Mouse (Mus musculus): ENCODE results near the gene Rdh16f2. TPM values are rescaled to one million over a fixed set of nuclear protein-coding genes. Genes with fewer than 3 reads are reported as not detected.
"Not testable (repeated sequence)": the region's sequence is repeated elsewhere in the genome, so short reads cannot be mapped to it uniquely, and the experiment has no call there.

Rdh16f2 gene
- 0.10 TPM in 1 of 2 replicates, not detected in the other for polyA plus RNA-seq (2015; fragmentation: Nextera tagmentation; extraction: Ambion mirVana)

GRCm38 (mm10) chr10:127866232-127866631, at the start of gene Rdh16f2:
Gene Rdh16f2 (plus strand): TSS chr10:127866474.
- H3K4me1 ChIP-seq (ENCODE audit: control insufficient read depth, insufficient read depth, low read length) = no peaks in the 10 kb centered on the region
- no peaks in the 10 kb centered on the region for H3K27me3 ChIP-seq (ENCODE audit: control insufficient read depth, insufficient read depth, low read length)
- no peaks in the 10 kb centered on the region for H3K9me3 ChIP-seq (replicated peaks; ENCODE audit: control insufficient read depth, low read length)
- ATAC-seq (ENCODE audit: insufficient read depth, low FRiP score) = no peak
- no peak within 1 kb of the TSS for H3K4me3 ChIP-seq (replicated peaks; ENCODE audit: low read length)
- H3K27ac ChIP-seq (ENCODE audit: low read length) = no peak within 1 kb of the TSS
- no peak within 1 kb of the TSS for H3K4me2 ChIP-seq (ENCODE audit: low read depth, low read length)
- no peaks in the 10 kb centered on the region for H3K36me3 ChIP-seq (ENCODE audit: control insufficient read depth, insufficient read depth, low read length)
- H3K9ac ChIP-seq (ENCODE audit: low read length) = no peak within 1 kb of the TSS
- 83% methylated on average over 3 of the region's 3 CpGs for WGBS

- H3K4me2 ChIP-seq (ENCODE audit: low read depth, low read length); H3K4me3 ChIP-seq (replicated peaks; ENCODE audit: low read length); H3K27me3 ChIP-seq (ENCODE audit: control insufficient read depth, insufficient read depth, low read length); ATAC-seq (ENCODE audit: insufficient read depth, low FRiP score); H3K4me1 ChIP-seq (ENCODE audit: control insufficient read depth, insufficient read depth, low read length); H3K9me3 ChIP-seq (replicated peaks; ENCODE audit: control insufficient read depth, low read length); H3K27ac ChIP-seq (ENCODE audit: low read length); H3K36me3 ChIP-seq (ENCODE audit: control insufficient read depth, insufficient read depth, low read length); H3K9ac ChIP-seq (ENCODE audit: low read length): not testable (repeated sequence)
- 59% methylated on average over 4 of the region's 4 CpGs for WGBS
Measured at GRCm38 (mm10) chr10:127817268-127817910, 48.9 kb upstream of the Rdh16f2 start.

DNA sequence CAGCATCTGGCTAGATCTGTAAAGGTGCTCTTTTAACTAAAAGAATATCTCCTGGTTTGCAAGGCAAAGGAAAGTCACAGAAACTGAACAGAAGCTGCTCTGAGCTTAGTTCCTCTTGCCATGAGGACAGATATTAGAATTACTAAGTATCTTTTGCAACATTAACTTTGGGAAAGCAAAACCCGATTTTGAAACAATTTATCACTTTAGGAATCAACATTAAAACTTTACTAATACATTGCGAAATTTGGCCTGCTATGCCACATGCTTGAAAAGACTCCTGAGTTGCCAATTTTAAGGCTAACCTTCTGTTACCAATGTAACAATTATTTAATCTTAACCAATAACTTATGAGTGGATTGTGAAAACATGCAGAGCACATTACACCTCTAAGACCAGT, 44.5 kb upstream of the Rdh16f2 start:
- H3K9ac ChIP-seq (ENCODE audit: low read length); H3K27ac ChIP-seq (ENCODE audit: low read length); H3K9me3 ChIP-seq (replicated peaks; ENCODE audit: control insufficient read depth, low read length); H3K27me3 ChIP-seq (ENCODE audit: control insufficient read depth, insufficient read depth, low read length); H3K36me3 ChIP-seq (ENCODE audit: control insufficient read depth, insufficient read depth, low read length); ATAC-seq (ENCODE audit: insufficient read depth, low FRiP score); H3K4me2 ChIP-seq (ENCODE audit: low read depth, low read length); H3K4me3 ChIP-seq (replicated peaks; ENCODE audit: low read length); H3K4me1 ChIP-seq (ENCODE audit: control insufficient read depth, insufficient read depth, low read length): not testable (repeated sequence)
- WGBS = 84% methylated on average over 2 of the region's 2 CpGs

- Histone ChIP-seq H3K36me3 (ENCODE audit: control insufficient read depth, insufficient read depth, low read length) (no peaks in the 10 kb centered on the region), H3K27me3 (ENCODE audit: control insufficient read depth, insufficient read depth, low read length) (no peaks in the 10 kb centered on the region), H3K9me3 (replicated peaks; ENCODE audit: control insufficient read depth, low read length) (no peaks in the 10 kb centered on the region), H3K9ac (ENCODE audit: low read length) (no peak overlapping the region), H3K4me2 (ENCODE audit: low read depth, low read length) (no peak overlapping the region), H3K4me1 (ENCODE audit: control insufficient read depth, insufficient read depth, low read length) (no peaks in the 10 kb centered on the region), H3K4me3 (replicated peaks; ENCODE audit: low read length) (no peak overlapping the region), H3K27ac (ENCODE audit: low read length) (no peak overlapping the region)
- no peak for ATAC-seq (ENCODE audit: insufficient read depth, low FRiP score)
- 86% methylated on average over 6 of the region's 6 CpGs for WGBS
Measured at GRCm38 (mm10) chr10:127825386-127825785, 40.9 kb upstream of the Rdh16f2 start.

- Histone ChIP-seq H3K4me3 (replicated peaks; ENCODE audit: low read length) (no peak overlapping the region), H3K27me3 (ENCODE audit: control insufficient read depth, insufficient read depth, low read length) (no peaks in the 10 kb centered on the region), H3K27ac (ENCODE audit: low read length) (no peak overlapping the region), H3K9me3 (replicated peaks; ENCODE audit: control insufficient read depth, low read length) (no peaks in the 10 kb centered on the region), H3K36me3 (ENCODE audit: control insufficient read depth, insufficient read depth, low read length) (no peaks in the 10 kb centered on the region), H3K4me1 (ENCODE audit: control insufficient read depth, insufficient read depth, low read length) (no peaks in the 10 kb centered on the region), H3K4me2 (ENCODE audit: low read depth, low read length) (no peak overlapping the region), H3K9ac (ENCODE audit: low read length) (no peak overlapping the region)
- 70% methylated on average over 3 of the region's 3 CpGs for WGBS
- ATAC-seq (ENCODE audit: insufficient read depth, low FRiP score) = no peak
Measured at GRCm38 (mm10) chr10:127829121-127829520, 37.2 kb upstream of the Rdh16f2 start.

GRCm38 (mm10) chr10:127834186-127834585, 32.1 kb upstream of the Rdh16f2 start:
- not testable (repeated sequence) for H3K4me2 ChIP-seq (ENCODE audit: low read depth, low read length); H3K4me3 ChIP-seq (replicated peaks; ENCODE audit: low read length); ATAC-seq (ENCODE audit: insufficient read depth, low FRiP score); H3K9me3 ChIP-seq (replicated peaks; ENCODE audit: control insufficient read depth, low read length); H3K36me3 ChIP-seq (ENCODE audit: control insufficient read depth, insufficient read depth, low read length); H3K27me3 ChIP-seq (ENCODE audit: control insufficient read depth, insufficient read depth, low read length); H3K9ac ChIP-seq (ENCODE audit: low read length); H3K4me1 ChIP-seq (ENCODE audit: control insufficient read depth, insufficient read depth, low read length); H3K27ac ChIP-seq (ENCODE audit: low read length)
- 92% methylated on average over 1 of the region's 1 CpGs for WGBS

DNA sequence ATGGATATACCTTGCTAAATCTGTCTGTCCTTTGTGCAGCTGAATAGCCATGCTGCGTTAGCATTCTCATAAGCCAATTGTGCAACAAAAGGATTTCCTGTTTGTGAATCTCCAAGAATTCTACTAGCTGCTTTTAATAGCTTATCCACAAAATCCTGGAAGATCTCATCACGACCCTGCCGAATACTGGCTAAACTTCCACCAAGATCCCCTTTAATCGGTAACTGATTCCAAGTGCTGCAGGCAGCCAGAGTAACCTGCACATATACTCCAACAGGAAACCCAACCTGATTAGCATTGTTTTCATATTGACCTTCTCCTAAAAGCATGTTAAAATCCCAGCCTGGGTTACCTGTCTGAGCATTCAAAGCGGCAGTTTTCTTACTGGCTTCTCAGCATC, 31.0 kb upstream of the Rdh16f2 start:
- Histone ChIP-seq H3K4me3 (replicated peaks; ENCODE audit: low read length) (no peak overlapping the region), H3K27me3 (ENCODE audit: control insufficient read depth, insufficient read depth, low read length) (no peaks in the 10 kb centered on the region), H3K27ac (ENCODE audit: low read length) (no peak overlapping the region), H3K4me2 (ENCODE audit: low read depth, low read length) (no peak overlapping the region), H3K4me1 (ENCODE audit: control insufficient read depth, insufficient read depth, low read length) (no peaks in the 10 kb centered on the region), H3K36me3 (ENCODE audit: control insufficient read depth, insufficient read depth, low read length) (no peaks in the 10 kb centered on the region), H3K9me3 (replicated peaks; ENCODE audit: control insufficient read depth, low read length) (no peaks in the 10 kb centered on the region), H3K9ac (ENCODE audit: low read length) (no peak overlapping the region)
- WGBS = 67% methylated on average over 5 of the region's 5 CpGs
- ATAC-seq (ENCODE audit: insufficient read depth, low FRiP score) = no peak

DNA sequence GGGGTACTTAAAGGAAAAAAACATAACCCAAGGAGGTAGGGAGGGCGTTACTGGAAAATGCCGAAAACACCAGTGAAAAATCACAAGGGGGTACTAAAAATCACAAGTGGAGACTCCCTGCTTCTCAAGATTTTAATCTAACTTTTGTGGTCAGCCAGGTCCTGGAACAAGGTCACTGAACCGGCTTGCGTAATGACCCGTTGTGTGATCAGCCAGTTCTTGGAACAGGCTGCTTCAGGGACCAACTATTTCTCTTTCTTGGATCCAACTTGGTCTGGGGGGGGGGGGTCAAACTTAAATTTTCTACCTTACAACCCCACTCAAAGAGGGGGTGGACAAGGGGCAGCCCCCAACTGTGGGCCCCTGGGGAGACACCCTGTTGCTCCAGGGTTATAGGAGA, 28.5 kb upstream of the Rdh16f2 start:
- 92% methylated on average over 5 of the region's 5 CpGs for WGBS
- H3K36me3 ChIP-seq (ENCODE audit: control insufficient read depth, insufficient read depth, low read length); H3K4me1 ChIP-seq (ENCODE audit: control insufficient read depth, insufficient read depth, low read length); H3K4me3 ChIP-seq (replicated peaks; ENCODE audit: low read length); ATAC-seq (ENCODE audit: insufficient read depth, low FRiP score); H3K27me3 ChIP-seq (ENCODE audit: control insufficient read depth, insufficient read depth, low read length); H3K4me2 ChIP-seq (ENCODE audit: low read depth, low read length); H3K9ac ChIP-seq (ENCODE audit: low read length); H3K27ac ChIP-seq (ENCODE audit: low read length); H3K9me3 ChIP-seq (replicated peaks; ENCODE audit: control insufficient read depth, low read length): not testable (repeated sequence)

DNA sequence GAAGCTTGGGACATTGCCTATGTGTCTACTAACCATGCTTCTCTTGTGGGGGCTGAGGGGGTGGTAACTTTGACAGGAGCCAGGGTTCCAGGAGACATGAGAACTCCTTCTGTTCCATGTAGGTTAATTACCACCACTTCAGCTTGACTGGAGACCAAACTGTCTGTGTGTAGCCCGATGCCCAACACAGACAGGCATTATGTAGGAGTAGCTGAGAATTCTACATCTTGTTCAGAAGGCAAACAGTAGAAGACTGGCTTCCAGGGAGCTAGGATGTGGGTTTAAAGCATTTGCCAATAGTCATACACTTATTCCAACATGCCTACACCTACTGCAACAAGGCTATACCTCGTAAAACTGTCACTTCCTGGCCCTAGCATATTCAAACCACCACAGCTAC, 27.7 kb upstream of the Rdh16f2 start:
- ATAC-seq (ENCODE audit: insufficient read depth, low FRiP score) = no peak
- Histone ChIP-seq H3K4me3 (replicated peaks; ENCODE audit: low read length) (no peak overlapping the region), H3K27me3 (ENCODE audit: control insufficient read depth, insufficient read depth, low read length) (no peaks in the 10 kb centered on the region), H3K4me2 (ENCODE audit: low read depth, low read length) (no peak overlapping the region), H3K9ac (ENCODE audit: low read length) (no peak overlapping the region), H3K27ac (ENCODE audit: low read length) (no peak overlapping the region), H3K4me1 (ENCODE audit: control insufficient read depth, insufficient read depth, low read length) (no peaks in the 10 kb centered on the region), H3K36me3 (ENCODE audit: control insufficient read depth, insufficient read depth, low read length) (no peaks in the 10 kb centered on the region), H3K9me3 (replicated peaks; ENCODE audit: control insufficient read depth, low read length) (no peaks in the 10 kb centered on the region)
- 91% methylated on average over 2 of the region's 2 CpGs for WGBS
